Mouse (Mus musculus): ENCODE data around the gene Camta1. TPM values are rescaled to one million over a fixed set of nuclear protein-coding genes. Genes with fewer than 3 reads are reported as not detected.

The Camta1 gene
- polyA plus RNA-seq, 1 experiment from 2014 or later: 171 TPM

DNA sequence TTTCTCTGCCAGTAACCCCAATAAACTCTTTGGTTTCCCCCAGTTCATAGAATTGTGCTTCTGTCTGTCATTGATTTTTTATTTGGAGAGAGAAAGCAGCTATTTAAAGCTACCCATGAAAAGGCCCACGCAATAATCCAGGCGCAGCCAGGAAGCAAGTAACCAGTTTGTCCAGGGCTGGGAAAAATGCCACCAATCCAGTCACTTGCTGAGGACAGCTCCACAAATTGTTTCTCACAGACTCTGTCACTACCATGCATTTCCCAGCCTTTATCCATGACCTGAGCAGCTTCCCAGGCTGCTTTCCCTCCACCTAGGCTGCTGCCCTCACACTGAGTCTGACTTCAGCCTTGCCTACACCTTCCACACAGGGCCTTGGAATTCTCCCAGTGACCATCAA lies 413.3 kb downstream of the Camta1 start:
- no peak for ATAC-seq (ENCODE audit: low FRiP score)
- 96% methylated on average over 2 of the region's 2 CpGs for WGBS
- DNase-seq (ENCODE audit: low spot score): no peak
- H3K9me3 ChIP-seq (ENCODE audit: control insufficient read depth, low read length): no peaks in the 10 kb centered on the region
- peaks cover 32% of the 10 kb centered on the region for H3K4me1 ChIP-seq (replicated peaks; ENCODE audit: control insufficient read depth, insufficient read depth, low read length)
- no peak overlapping the region for H3K9ac ChIP-seq
- no peaks in the 10 kb centered on the region for H3K36me3 ChIP-seq (replicated peaks; ENCODE audit: control insufficient read depth, insufficient read depth)
- H3K4me2 ChIP-seq (replicated peaks): no peak overlapping the region
- H3K27me3 ChIP-seq (ENCODE audit: control insufficient read depth, insufficient read depth, low read length): no peaks in the 10 kb centered on the region
- no peak overlapping the region for H3K4me3 ChIP-seq (replicated peaks; ENCODE audit: low read length)
- H3K27ac ChIP-seq: no peak overlapping the region

- DNase-seq (ENCODE audit: low spot score) (no peak), ATAC-seq (ENCODE audit: low FRiP score) (no peak)
- no peaks in the 10 kb centered on the region for H3K27me3 ChIP-seq (ENCODE audit: control insufficient read depth, insufficient read depth, low read length)
- WGBS: 91% methylated on average over 4 of the region's 4 CpGs
- no peak overlapping the region for H3K4me2 ChIP-seq (replicated peaks)
- no peak overlapping the region for H3K9ac ChIP-seq
- H3K27ac ChIP-seq: no peak overlapping the region
- H3K36me3 ChIP-seq (replicated peaks; ENCODE audit: control insufficient read depth, insufficient read depth): no peaks in the 10 kb centered on the region
- peaks cover 3% of the 10 kb centered on the region for H3K4me1 ChIP-seq (replicated peaks; ENCODE audit: control insufficient read depth, insufficient read depth, low read length)
- H3K9me3 ChIP-seq (ENCODE audit: control insufficient read depth, low read length): no peaks in the 10 kb centered on the region
- H3K4me3 ChIP-seq (replicated peaks; ENCODE audit: low read length): no peak overlapping the region
These were observed 417.0 kb downstream of the Camta1 start for GRCm38 (mm10) chr4:151444665-151445064.

- Histone ChIP-seq H3K27ac (peak overlapping the region; percentile 4; the same call in 1 of the 2 replicates), H3K4me1 (replicated peaks; ENCODE audit: control insufficient read depth, insufficient read depth, low read length) (peaks cover 16% of the 10 kb centered on the region)
These were observed 423.1 kb downstream of the Camta1 start for GRCm38 (mm10) chr4:151438561-151438960.

DNA sequence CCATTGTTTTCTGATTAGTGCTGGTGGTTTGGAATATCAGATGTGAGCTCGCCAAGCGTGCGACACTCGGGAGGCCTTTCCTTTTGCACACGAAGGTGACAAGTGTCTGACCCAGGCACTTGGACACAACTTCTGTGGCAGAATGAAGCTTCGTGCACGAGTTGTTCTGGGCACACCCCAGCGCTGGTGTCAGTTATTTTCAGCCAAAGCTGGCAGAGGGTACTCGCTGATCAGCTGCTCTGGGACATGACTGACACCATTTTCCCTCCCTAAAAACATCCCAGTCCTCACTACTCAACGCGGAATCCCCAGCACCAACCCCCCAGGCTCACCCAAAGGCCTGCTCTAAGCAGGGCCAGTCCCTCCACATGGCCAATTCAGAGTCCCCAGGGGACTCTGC lies 423.8 kb downstream of the Camta1 start:
- Histone ChIP-seq H3K9ac (no peak overlapping the region), H3K4me3 (replicated peaks; ENCODE audit: low read length) (no peak overlapping the region), H3K36me3 (replicated peaks; ENCODE audit: control insufficient read depth, insufficient read depth) (no peaks in the 10 kb centered on the region), H3K9me3 (ENCODE audit: control insufficient read depth, low read length) (no peaks in the 10 kb centered on the region), H3K4me2 (replicated peaks) (no peak overlapping the region), H3K27me3 (ENCODE audit: control insufficient read depth, insufficient read depth, low read length) (no peaks in the 10 kb centered on the region), H3K27ac (no peak overlapping the region), H3K4me1 (replicated peaks; ENCODE audit: control insufficient read depth, insufficient read depth, low read length) (peaks cover 16% of the 10 kb centered on the region)
- ATAC-seq (ENCODE audit: low FRiP score) (no peak), DNase-seq (ENCODE audit: low spot score) (no peak)
- WGBS: 63% methylated on average over 11 of the region's 11 CpGs

More at GRCm38 (mm10) chr4:151438561-151438960, 423.1 kb downstream of the Camta1 start:
- 26% methylated on average over 7 of the region's 7 CpGs for WGBS
- Histone ChIP-seq H3K4me2 (replicated peaks) (no peak overlapping the region), H3K4me3 (replicated peaks; ENCODE audit: low read length) (no peak overlapping the region), H3K9ac (no peak overlapping the region), H3K36me3 (replicated peaks; ENCODE audit: control insufficient read depth, insufficient read depth) (no peaks in the 10 kb centered on the region), H3K9me3 (ENCODE audit: control insufficient read depth, low read length) (no peaks in the 10 kb centered on the region), H3K27me3 (ENCODE audit: control insufficient read depth, insufficient read depth, low read length) (no peaks in the 10 kb centered on the region)
- ATAC-seq (ENCODE audit: low FRiP score): no peak
- DNase-seq (ENCODE audit: low spot score): no peak

DNA sequence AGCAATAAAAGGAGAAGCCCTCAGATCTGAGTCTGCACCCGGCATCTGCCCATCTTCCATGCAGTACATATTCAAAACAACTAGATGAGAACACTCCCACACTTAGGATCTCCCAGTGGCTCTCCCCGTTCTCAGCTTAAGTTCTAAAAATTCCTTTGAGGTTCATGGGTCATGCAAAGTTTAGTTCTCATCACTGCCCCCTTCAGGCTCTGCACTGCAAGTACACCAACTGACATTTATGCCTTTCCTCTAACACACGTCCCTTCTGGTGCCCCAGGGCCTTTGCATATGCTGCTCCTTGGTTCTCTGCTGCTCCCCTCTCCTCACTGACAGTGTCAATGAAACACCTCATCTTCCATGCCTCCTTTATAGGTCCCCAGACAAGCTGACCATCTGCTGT lies 436.5 kb downstream of the Camta1 start:
- Histone ChIP-seq H3K4me3 (replicated peaks; ENCODE audit: low read length) (no peak overlapping the region), H3K27ac (no peak overlapping the region), H3K36me3 (replicated peaks; ENCODE audit: control insufficient read depth, insufficient read depth) (no peaks in the 10 kb centered on the region), H3K4me2 (replicated peaks) (no peak overlapping the region), H3K27me3 (ENCODE audit: control insufficient read depth, insufficient read depth, low read length) (no peaks in the 10 kb centered on the region), H3K4me1 (replicated peaks; ENCODE audit: control insufficient read depth, insufficient read depth, low read length) (peaks cover 5% of the 10 kb centered on the region; the same call in 1 of the 2 replicates), H3K9me3 (ENCODE audit: control insufficient read depth, low read length) (peaks cover 14% of the 10 kb centered on the region; the same call in 1 of the 2 replicates), H3K9ac (no peak overlapping the region)
- WGBS: 74% methylated on average over 3 of the region's 3 CpGs
- ATAC-seq (ENCODE audit: low FRiP score): no peak
- no peak for DNase-seq (ENCODE audit: low spot score)

GRCm38 (mm10) chr4:151422922-151423321 lies 438.8 kb downstream of the Camta1 start:
- Histone ChIP-seq H3K4me3 (replicated peaks; ENCODE audit: low read length) (no peak overlapping the region), H3K9ac (no peak overlapping the region), H3K36me3 (replicated peaks; ENCODE audit: control insufficient read depth, insufficient read depth) (no peaks in the 10 kb centered on the region), H3K27ac (peak overlapping the region; percentile 64), H3K4me2 (replicated peaks) (no peak overlapping the region), H3K27me3 (ENCODE audit: control insufficient read depth, insufficient read depth, low read length) (no peaks in the 10 kb centered on the region), H3K9me3 (ENCODE audit: control insufficient read depth, low read length) (0 out of 2 replicates have a peak, but pooled peaks cover 8% of the 10 kb centered on the region), H3K4me1 (replicated peaks; ENCODE audit: control insufficient read depth, insufficient read depth, low read length) (peaks cover 5% of the 10 kb centered on the region; the same call in 1 of the 2 replicates)
- 74% methylated on average over 4 of the region's 4 CpGs for WGBS
- no peak for ATAC-seq (ENCODE audit: low FRiP score)
- no peak for DNase-seq (ENCODE audit: low spot score)

DNA sequence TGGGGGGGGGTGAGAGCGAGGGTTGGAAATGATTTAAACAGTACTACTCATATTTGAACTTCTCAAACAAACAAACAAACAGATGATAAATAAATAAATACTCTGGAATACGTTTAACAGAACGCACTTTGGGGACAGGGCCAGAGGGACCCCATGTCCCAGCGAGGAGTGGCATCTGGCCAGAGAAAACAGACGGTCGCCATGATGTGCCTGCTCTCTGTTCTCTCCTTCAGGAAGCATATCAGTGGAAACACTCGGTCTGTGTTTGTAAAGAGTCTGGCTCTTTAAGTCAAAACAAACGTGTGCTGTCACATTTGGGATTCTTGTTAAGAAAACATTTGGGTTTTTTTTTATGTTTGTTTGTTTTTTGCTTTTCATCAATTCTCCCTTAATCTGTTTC lies 439.3 kb downstream of the Camta1 start:
- peak overlapping the region; percentile 64; the same call in 1 of the 2 replicates for H3K27ac ChIP-seq
- 0 out of 2 replicates have a peak, but pooled peaks cover 4% of the 10 kb centered on the region for H3K9me3 ChIP-seq (ENCODE audit: control insufficient read depth, low read length)
- DNase-seq (ENCODE audit: low spot score): no peak
- H3K9ac ChIP-seq: no peak overlapping the region
- H3K36me3 ChIP-seq (replicated peaks; ENCODE audit: control insufficient read depth, insufficient read depth): no peaks in the 10 kb centered on the region
- H3K4me2 ChIP-seq (replicated peaks): no peak overlapping the region
- H3K4me1 ChIP-seq (replicated peaks; ENCODE audit: control insufficient read depth, insufficient read depth, low read length): peaks cover 5% of the 10 kb centered on the region; the same call in 1 of the 2 replicates
- WGBS: 58% methylated on average over 8 of the region's 8 CpGs
- no peaks in the 10 kb centered on the region for H3K27me3 ChIP-seq (ENCODE audit: control insufficient read depth, insufficient read depth, low read length)
- no peak overlapping the region for H3K4me3 ChIP-seq (replicated peaks; ENCODE audit: low read length)
- ATAC-seq (ENCODE audit: low FRiP score): no peak

DNA sequence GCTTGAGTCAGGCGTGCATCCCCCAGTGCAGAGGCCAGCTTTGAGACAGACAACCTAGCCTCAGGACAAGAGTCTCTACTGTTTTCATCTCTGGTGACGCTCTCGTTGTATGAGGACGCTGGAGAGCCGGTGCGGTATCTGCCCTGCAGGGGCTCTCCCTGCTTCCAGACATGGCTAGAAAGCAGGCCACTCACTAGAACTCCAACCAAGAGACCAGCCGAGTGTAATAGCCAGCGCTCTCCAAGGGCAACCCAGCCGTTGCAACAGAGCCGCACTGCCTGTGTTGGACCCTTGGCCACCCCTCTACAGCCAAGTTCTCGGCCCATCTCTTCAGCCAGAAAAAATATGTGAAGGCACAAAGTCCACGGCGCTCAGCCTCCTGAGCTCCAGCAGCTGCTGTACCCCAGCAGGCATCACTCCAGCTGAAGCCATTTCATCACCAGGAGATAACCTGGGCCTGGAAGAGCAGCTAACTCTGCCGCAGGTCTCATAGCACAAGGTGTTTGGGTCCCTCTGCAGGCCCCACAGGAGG lies 443.3 kb downstream of the Camta1 start:
- Histone ChIP-seq H3K9ac (no peak overlapping the region), H3K36me3 (replicated peaks; ENCODE audit: control insufficient read depth, insufficient read depth) (no peaks in the 10 kb centered on the region), H3K27me3 (ENCODE audit: control insufficient read depth, insufficient read depth, low read length) (no peaks in the 10 kb centered on the region), H3K4me3 (replicated peaks; ENCODE audit: low read length) (no peak overlapping the region), H3K4me2 (replicated peaks) (no peak overlapping the region), H3K4me1 (replicated peaks; ENCODE audit: control insufficient read depth, insufficient read depth, low read length) (peaks cover 5% of the 10 kb centered on the region; the same call in 1 of the 2 replicates), H3K27ac (no peak overlapping the region), H3K9me3 (ENCODE audit: control insufficient read depth, low read length) (no peaks in the 10 kb centered on the region)
- ATAC-seq (ENCODE audit: low FRiP score) (no peak), DNase-seq (ENCODE audit: low spot score) (no peak)
- WGBS: 64% methylated on average over 14 of the region's 14 CpGs

DNA sequence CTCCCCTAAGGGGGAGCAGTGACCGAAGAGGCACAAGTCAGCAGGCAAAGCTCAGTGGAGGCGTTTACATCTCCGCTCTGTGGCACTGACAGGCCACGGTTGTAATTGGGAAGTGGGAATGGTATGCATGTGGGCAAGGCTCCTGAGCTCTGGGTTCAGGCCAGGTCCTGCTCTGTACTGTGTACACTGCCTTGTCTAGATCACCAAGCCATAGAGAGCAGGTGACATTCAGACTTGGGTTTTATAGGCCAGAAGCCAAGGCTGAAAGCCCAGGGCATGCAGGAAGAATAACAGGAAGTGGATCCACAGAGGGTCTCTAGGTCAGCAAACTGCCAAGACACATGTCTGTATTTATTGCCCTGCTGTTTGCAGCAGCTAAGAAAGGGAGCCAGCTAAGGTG lies 445.9 kb downstream of the Camta1 start:
- ATAC-seq (ENCODE audit: low FRiP score) (no peak), DNase-seq (ENCODE audit: low spot score) (no peak)
- H3K4me3 ChIP-seq (replicated peaks; ENCODE audit: low read length): no peak overlapping the region
- no peaks in the 10 kb centered on the region for H3K9me3 ChIP-seq (ENCODE audit: control insufficient read depth, low read length)
- no peaks in the 10 kb centered on the region for H3K27me3 ChIP-seq (ENCODE audit: control insufficient read depth, insufficient read depth, low read length)
- no peak overlapping the region for H3K9ac ChIP-seq
- peaks cover 19% of the 10 kb centered on the region for H3K4me1 ChIP-seq (replicated peaks; ENCODE audit: control insufficient read depth, insufficient read depth, low read length)
- H3K36me3 ChIP-seq (replicated peaks; ENCODE audit: control insufficient read depth, insufficient read depth): no peaks in the 10 kb centered on the region
- WGBS: 88% methylated on average over 4 of the region's 4 CpGs
- no peak overlapping the region for H3K27ac ChIP-seq
- H3K4me2 ChIP-seq (replicated peaks): no peak overlapping the region

GRCm38 (mm10) chr4:151415376-151415775 lies 446.3 kb downstream of the Camta1 start:
- DNase-seq (ENCODE audit: low spot score): no peak
- Histone ChIP-seq H3K36me3 (replicated peaks; ENCODE audit: control insufficient read depth, insufficient read depth) (no peaks in the 10 kb centered on the region), H3K4me2 (replicated peaks) (no peak overlapping the region), H3K9me3 (ENCODE audit: control insufficient read depth, low read length) (no peaks in the 10 kb centered on the region), H3K27ac (no peak overlapping the region), H3K4me3 (replicated peaks; ENCODE audit: low read length) (no peak overlapping the region), H3K4me1 (replicated peaks; ENCODE audit: control insufficient read depth, insufficient read depth, low read length) (peaks cover 19% of the 10 kb centered on the region), H3K27me3 (ENCODE audit: control insufficient read depth, insufficient read depth, low read length) (no peaks in the 10 kb centered on the region), H3K9ac (no peak overlapping the region)
- WGBS: 95% methylated on average over 16 of the region's 16 CpGs
- no peak for ATAC-seq (ENCODE audit: low FRiP score)
